Mouse (Mus musculus) heart, postnatal 0 days (tissue): Measurements from ENCODE around the gene Sox6.

ENCODE experiments used
- CTCF ChIP-seq: IDR thresholded peaks from 2 replicates; pipeline ENCODE4 v1.5.1; 2016; ENCODE audit warnings: antibody characterized with exemption, control low read depth, low read depth
- EP300 ChIP-seq: IDR thresholded peaks from 2 replicates; pipeline ENCODE4 v1.6.1; 2016; ENCODE audit warnings: antibody characterized with exemption, low read depth

DNA sequence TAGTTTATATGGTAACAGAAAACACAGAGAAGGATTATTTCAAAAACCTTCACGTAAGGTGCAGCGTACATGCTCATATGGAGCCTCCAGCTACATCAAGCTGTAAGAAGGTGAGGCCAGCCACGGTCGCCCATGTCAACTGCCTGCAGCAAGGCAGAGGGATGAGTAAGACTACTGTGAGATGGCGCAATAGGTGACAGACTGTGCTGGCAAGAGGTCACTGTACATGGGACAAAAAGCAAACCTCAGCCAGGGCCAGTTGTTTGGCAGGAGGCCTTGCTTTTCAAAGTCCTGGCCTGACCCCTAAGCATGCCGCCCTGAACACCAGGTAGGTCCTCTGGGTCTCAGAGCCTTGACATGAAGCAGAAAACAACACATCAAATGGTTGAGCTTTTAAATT lies 194.2 kb downstream of the Sox6 start:
- TF ChIP-seq EP300 (no peak), CTCF (no peak)
